Mouse (Mus musculus) intestine, embryonic 16.5 days (tissue): ENCODE results near the gene Map10. TPM values are rescaled to one million over a fixed set of nuclear protein-coding genes. Genes with fewer than 3 reads are reported as not detected.

ENCODE experiments used
- ATAC-seq: fragments of 200-750 bp; cut with Nextera tagmentation; 2 replicates; pipeline ENCODE4 v1.8.0; 2017; ENCODE audit warnings: moderate TSS enrichment, moderate library complexity
- H3K27ac ChIP-seq: fragments of 300-500 bp; sonication (generic); 2 replicates; pipeline ENCODE4 v1.5.1; 2014; ENCODE audit warnings: mild to moderate bottlenecking, low read length
- H3K27me3 ChIP-seq: fragments of 300-500 bp; sonication (generic); replicated peaks from 2 replicates; pipeline ENCODE4 v1.6.1; 2014; ENCODE audit warnings: low read length, control low read depth, mixed read lengths; ENCODE audit not compliant: control insufficient read depth, insufficient read depth
- H3K36me3 ChIP-seq: fragments of 300-500 bp; sonication (generic); 2 replicates; pipeline ENCODE4 v1.6.1; 2014; ENCODE audit warnings: low read length, control low read depth; ENCODE audit not compliant: control insufficient read depth, insufficient read depth
- H3K4me1 ChIP-seq: fragments of 300-500 bp; sonication (generic); 2 replicates; pipeline ENCODE4 v1.6.1; 2014; ENCODE audit warnings: low read length, control low read depth, mixed read lengths; ENCODE audit not compliant: control insufficient read depth, insufficient read depth
- H3K4me2 ChIP-seq: fragments of 300-500 bp; sonication (generic); 2 replicates; pipeline ENCODE4 v1.6.1; 2014; ENCODE audit warnings: low read depth, low read length, control low read depth
- H3K4me3 ChIP-seq: fragments of 300-500 bp; sonication (generic); 2 replicates; pipeline ENCODE4 v1.5.1; 2014; ENCODE audit warnings: mild to moderate bottlenecking, low read length
- H3K9ac ChIP-seq: fragments of 300-500 bp; sonication (generic); 2 replicates; pipeline ENCODE4 v1.6.1; 2014; ENCODE audit warnings: low read depth, low read length
- H3K9me3 ChIP-seq: fragments of 300-500 bp; sonication (generic); 2 replicates; pipeline ENCODE4 v1.6.1; 2016; ENCODE audit warnings: low read length, control low read depth; ENCODE audit not compliant: control insufficient read depth
- WGBS: fragments of 180-500 bp; shearing (Covaris S2); extraction: QIAGEN DNeasy Blood & Tissue Kit; methylation state at CpG from one replicate; pipeline ENCODE4 v1.1.7; 2014; 5-methylcytosine and 5-hydroxymethylcytosine counted together
- polyA plus RNA-seq: library from polyadenylated mRNA; unstranded; fragments of >200 nt; fragmentation: Nextera tagmentation; extraction: Ambion mirVana; gene quantifications from 2 replicates; pipeline ENCODE4 v1.2.1, GENCODE M21; 2015

The Map10 gene
- polyA plus RNA-seq, 1 experiment from 2014 or later = 3.5 TPM

DNA sequence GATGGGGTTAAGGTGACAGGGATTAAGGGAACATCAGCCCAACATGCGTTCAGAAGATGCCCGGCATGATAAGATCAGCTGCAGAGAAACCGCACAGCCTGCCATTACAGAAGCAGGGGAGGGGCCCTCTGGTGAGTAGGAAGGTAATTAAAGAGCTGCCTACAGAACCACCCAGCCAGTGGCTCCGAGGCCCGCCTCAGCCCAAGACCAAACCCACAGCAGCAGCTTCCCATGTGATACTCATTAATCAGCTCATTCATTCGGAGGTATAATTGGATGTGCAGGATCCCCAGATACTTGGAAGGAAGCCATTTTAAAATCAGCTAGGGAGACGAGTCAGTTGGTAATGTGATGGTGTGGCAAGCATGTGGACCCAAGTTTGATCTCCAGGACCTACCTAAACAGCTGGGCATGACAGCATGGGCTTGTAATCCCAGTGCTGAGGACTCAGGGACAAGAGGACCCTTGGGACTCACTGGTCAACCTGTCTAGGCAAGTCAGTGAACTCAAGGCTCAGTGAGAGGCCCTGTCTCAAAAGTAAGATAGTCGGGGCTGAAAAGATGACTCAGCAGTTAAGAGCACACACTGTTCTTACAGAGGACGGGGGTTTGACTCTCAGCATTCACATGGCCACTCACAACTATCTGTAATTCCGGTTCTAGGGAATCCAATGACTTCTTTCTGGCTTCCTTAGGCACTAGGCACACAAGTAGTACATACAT lies 23.7 kb upstream of the Map10 start:
- Histone ChIP-seq H3K9ac (no peak overlapping the region), H3K27me3 (no peaks in the 10 kb centered on the region), H3K36me3 (no peaks in the 10 kb centered on the region), H3K4me1 (peaks cover 11% of the 10 kb centered on the region; the same call in 1 of the 2 replicates), H3K9me3 (no peaks in the 10 kb centered on the region), H3K27ac (no peak overlapping the region), H3K4me2 (no peak overlapping the region), H3K4me3 (no peak overlapping the region)
- 53% methylated on average over 10 of the region's 10 CpGs for WGBS
- no peak for ATAC-seq

DNA sequence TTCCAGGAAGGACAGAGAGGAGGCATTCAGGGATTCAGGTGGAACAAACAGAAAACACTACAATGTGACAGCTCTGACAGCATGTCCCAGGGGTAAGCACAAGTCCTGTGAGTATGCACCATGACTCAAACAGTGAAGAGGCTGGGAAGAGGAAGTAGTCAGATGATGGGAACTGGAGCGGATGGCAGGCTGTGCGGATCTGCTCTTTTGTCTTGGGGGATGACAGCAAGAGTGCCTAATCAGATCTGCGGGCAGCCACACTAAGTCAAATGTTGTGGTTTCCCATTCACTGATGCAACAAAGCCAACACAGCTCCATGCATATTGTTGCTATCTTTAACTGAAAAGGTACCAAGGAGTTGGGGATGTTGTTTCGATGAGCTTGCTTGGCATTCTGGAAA lies 20.2 kb upstream of the Map10 start:
- no peaks in the 10 kb centered on the region for H3K36me3 ChIP-seq
- H3K9me3 ChIP-seq = no peaks in the 10 kb centered on the region
- H3K4me1 ChIP-seq = no peaks in the 10 kb centered on the region
- no peak for ATAC-seq
- H3K4me2 ChIP-seq = no peak overlapping the region
- H3K9ac ChIP-seq = no peak overlapping the region
- H3K27me3 ChIP-seq = no peaks in the 10 kb centered on the region
- no peak overlapping the region for H3K4me3 ChIP-seq
- 86% methylated on average over 4 of the region's 4 CpGs for WGBS
- H3K27ac ChIP-seq = no peak overlapping the region

- Histone ChIP-seq H3K36me3 (no peaks in the 10 kb centered on the region), H3K9ac (no peak overlapping the region), H3K4me2 (no peak overlapping the region), H3K27me3 (no peaks in the 10 kb centered on the region), H3K27ac (no peak overlapping the region), H3K4me3 (no peak overlapping the region), H3K4me1 (no peaks in the 10 kb centered on the region), H3K9me3 (no peaks in the 10 kb centered on the region)
- WGBS = 93% methylated on average over 2 of the region's 2 CpGs
- no peak for ATAC-seq
Observed at GRCm38 (mm10) chr8:125654821-125655220, 14.8 kb upstream of the Map10 start.

- Histone ChIP-seq H3K9ac (no peak overlapping the region), H3K27me3 (no peaks in the 10 kb centered on the region), H3K27ac (no peak overlapping the region), H3K9me3 (no peaks in the 10 kb centered on the region), H3K4me1 (no peaks in the 10 kb centered on the region), H3K4me2 (no peak overlapping the region), H3K4me3 (no peak overlapping the region), H3K36me3 (no peaks in the 10 kb centered on the region)
- no peak for ATAC-seq
- 85% methylated on average over 5 of the region's 5 CpGs for WGBS
Observed at GRCm38 (mm10) chr8:125658508-125658907, 11.1 kb upstream of the Map10 start.

- Histone ChIP-seq H3K4me2 (no peak overlapping the region), H3K4me3 (no peak overlapping the region), H3K9ac (no peak overlapping the region), H3K9me3 (no peaks in the 10 kb centered on the region), H3K4me1 (no peaks in the 10 kb centered on the region), H3K27me3 (no peaks in the 10 kb centered on the region), H3K27ac (no peak overlapping the region), H3K36me3 (no peaks in the 10 kb centered on the region)
- no peak for ATAC-seq
- WGBS = 84% methylated on average over 4 of the region's 4 CpGs
Observed at GRCm38 (mm10) chr8:125658926-125659325, 10.7 kb upstream of the Map10 start.

DNA sequence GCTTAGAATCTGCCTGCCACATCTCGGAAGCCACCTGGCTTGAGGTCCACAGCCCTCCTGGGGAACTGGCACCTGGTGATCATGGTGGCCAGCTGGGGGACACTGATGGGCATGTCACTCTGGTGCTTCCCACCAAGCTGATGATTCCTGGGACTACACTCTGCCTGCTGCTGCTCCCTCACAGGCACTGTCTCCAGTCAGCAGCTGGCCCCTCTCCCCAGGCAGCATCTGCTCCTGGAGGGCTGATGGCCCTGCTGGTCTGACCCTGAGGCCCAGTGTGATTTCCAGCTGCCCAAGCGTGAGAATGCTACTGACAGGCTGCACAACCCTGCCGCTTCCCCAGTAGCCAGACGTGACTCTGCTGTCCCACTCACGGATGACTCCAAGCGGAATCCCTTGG lies 9.2 kb upstream of the Map10 start:
- H3K4me3 ChIP-seq = no peak overlapping the region
- H3K36me3 ChIP-seq = no peaks in the 10 kb centered on the region
- no peaks in the 10 kb centered on the region for H3K4me1 ChIP-seq
- no peaks in the 10 kb centered on the region for H3K9me3 ChIP-seq
- H3K9ac ChIP-seq = no peak overlapping the region
- H3K27me3 ChIP-seq = no peaks in the 10 kb centered on the region
- no peak for ATAC-seq
- H3K27ac ChIP-seq = no peak overlapping the region
- 81% methylated on average over 6 of the region's 6 CpGs for WGBS
- no peak overlapping the region for H3K4me2 ChIP-seq

- Histone ChIP-seq H3K4me2 (no peak overlapping the region), H3K36me3 (no peaks in the 10 kb centered on the region), H3K4me3 (no peak overlapping the region), H3K4me1 (no peaks in the 10 kb centered on the region), H3K9ac (no peak overlapping the region), H3K9me3 (no peaks in the 10 kb centered on the region), H3K27ac (no peak overlapping the region), H3K27me3 (no peaks in the 10 kb centered on the region)
- ATAC-seq = no peak
- 89% methylated on average over 12 of the region's 13 CpGs for WGBS
Observed at GRCm38 (mm10) chr8:125661958-125662668, 7.5 kb upstream of the Map10 start.

DNA sequence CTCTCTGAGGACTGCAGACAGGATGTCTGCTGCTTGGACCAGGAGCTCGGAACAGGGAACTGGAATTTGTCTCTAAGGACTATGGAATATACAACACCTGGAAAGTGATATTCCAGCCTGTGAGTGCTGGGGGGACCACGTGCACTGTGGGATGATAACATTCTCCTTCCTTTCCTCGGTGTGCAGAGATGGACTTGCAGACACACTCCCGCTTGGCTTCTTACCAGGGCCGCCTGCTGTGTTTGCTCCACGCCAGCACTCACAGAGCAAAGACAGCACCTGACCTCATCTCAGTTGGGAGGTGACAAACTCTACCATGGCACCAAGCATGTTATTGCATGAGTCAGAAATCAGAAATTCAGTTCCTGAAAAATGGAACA lies 7.0 kb upstream of the Map10 start:
- no peak for ATAC-seq
- Histone ChIP-seq H3K27me3 (no peaks in the 10 kb centered on the region), H3K36me3 (no peaks in the 10 kb centered on the region), H3K27ac (no peak overlapping the region), H3K4me2 (no peak overlapping the region), H3K4me3 (no peak overlapping the region), H3K9me3 (no peaks in the 10 kb centered on the region), H3K4me1 (no peaks in the 10 kb centered on the region), H3K9ac (no peak overlapping the region)
- WGBS = 60% methylated on average over 6 of the region's 6 CpGs

- Histone ChIP-seq H3K4me3 (no peak overlapping the region), H3K9ac (no peak overlapping the region), H3K4me1 (peaks cover 4% of the 10 kb centered on the region), H3K9me3 (peaks cover 8% of the 10 kb centered on the region), H3K27ac (no peak overlapping the region), H3K4me2 (no peak overlapping the region), H3K27me3 (no peaks in the 10 kb centered on the region), H3K36me3 (peaks cover under 1% of the 10 kb centered on the region; the same call in 1 of the 2 replicates)
- WGBS = 62% methylated on average over 8 of the region's 8 CpGs
- no peak for ATAC-seq
Observed at GRCm38 (mm10) chr8:125665183-125665875, 4.3 kb upstream of the Map10 start.
